Mouse (Mus musculus) adrenal gland, postnatal 14 days (tissue): Measurements from ENCODE around the gene Mpped2. TPM values are rescaled to one million over a fixed set of nuclear protein-coding genes. Genes with fewer than 3 reads are reported as not detected.
A peak's percentile ranks its signal among the peaks of the same experiment; 100 is the strongest.

Experiments used
- DNase-seq: peaks from one replicate; pipeline ENCODE4 v3.0.0; 2021; ENCODE audit warnings: mixed read lengths
- total RNA-seq: library from RNA; stranded (reverse); gene quantifications from 2 replicates; pipeline ENCODE4 v1.2.3, GENCODE M21; 2021

Mpped2 gene
- total RNA-seq, 1 experiment from 2014 or later: 28.2 TPM

GRCm38 (mm10) chr2:106745364-106745763 lies 52.3 kb downstream of the Mpped2 start:
- DNase-seq: no peak

GRCm38 (mm10) chr2:106746211-106746610 lies 53.1 kb downstream of the Mpped2 start:
- DNase-seq: no peak

- DNase-seq: no peak
Measured at GRCm38 (mm10) chr2:106746905-106747304, 53.8 kb downstream of the Mpped2 start.

- DNase-seq: no peak
Measured at GRCm38 (mm10) chr2:106747342-106747741, 54.3 kb downstream of the Mpped2 start.

- DNase-seq: no peak
Measured at GRCm38 (mm10) chr2:106750878-106751277, 57.8 kb downstream of the Mpped2 start.

- DNase-seq: no peak
Measured at GRCm38 (mm10) chr2:106753703-106754102, 60.6 kb downstream of the Mpped2 start.

- no peak for DNase-seq
Measured at GRCm38 (mm10) chr2:106754696-106755095, 61.6 kb downstream of the Mpped2 start.

- DNase-seq: peak; percentile 14
Measured at GRCm38 (mm10) chr2:106756354-106757103, 63.5 kb downstream of the Mpped2 start.

- no peak for DNase-seq
Measured at GRCm38 (mm10) chr2:106762920-106763319, 69.9 kb downstream of the Mpped2 start.

GRCm38 (mm10) chr2:106769236-106769635 lies 76.2 kb downstream of the Mpped2 start:
- no peak for DNase-seq

- no peak for DNase-seq
Measured at GRCm38 (mm10) chr2:106772643-106773042, 79.6 kb downstream of the Mpped2 start.

GRCm38 (mm10) chr2:106774251-106775196 lies 81.5 kb downstream of the Mpped2 start:
- no peak for DNase-seq

- DNase-seq: no peak
Measured at GRCm38 (mm10) chr2:106775994-106776393, 82.9 kb downstream of the Mpped2 start.

GRCm38 (mm10) chr2:106778861-106779516 lies 85.9 kb downstream of the Mpped2 start:
- DNase-seq: no peak

- DNase-seq: no peak
Measured at GRCm38 (mm10) chr2:106781181-106782179, 88.4 kb downstream of the Mpped2 start.

GRCm38 (mm10) chr2:106783311-106783710 lies 90.2 kb downstream of the Mpped2 start:
- DNase-seq: no peak

GRCm38 (mm10) chr2:106788055-106788454 lies 95.0 kb downstream of the Mpped2 start:
- DNase-seq: peak; percentile 67

GRCm38 (mm10) chr2:106788573-106788972 lies 95.5 kb downstream of the Mpped2 start:
- no peak for DNase-seq

GRCm38 (mm10) chr2:106789694-106790328 lies 96.7 kb downstream of the Mpped2 start:
- DNase-seq: no peak

GRCm38 (mm10) chr2:106790329-106790701 lies 97.2 kb downstream of the Mpped2 start:
- peak; percentile 29 for DNase-seq

GRCm38 (mm10) chr2:106796246-106796645 lies 103.2 kb downstream of the Mpped2 start:
- DNase-seq: no peak
